Mouse (Mus musculus): Measurements from ENCODE around the gene Mical2. TPM values are rescaled to one million over a fixed set of nuclear protein-coding genes. Genes with fewer than 3 reads are reported as not detected.

Mical2 gene
- total and polyA plus RNA-seq, 3 experiments = not detected

GRCm38 (mm10) chr7:112267266-112267665, 41.6 kb downstream of the Mical2 start:
- Histone ChIP-seq H3K36me3 (replicated peaks in 1 of 2; ENCODE audit: control insufficient read depth in 1 of 2, insufficient read depth in 1 of 2, low read length in 1 of 2) (no peaks in the 10 kb centered on the region), H3K4me2 (ENCODE audit: insufficient read depth, low read depth, poor library complexity, severe bottlenecking) (no peak overlapping the region), H3K9me3 (replicated peaks; ENCODE audit: low read length) (no peaks in the 10 kb centered on the region), H3K4me1 (ENCODE audit: control insufficient read depth in 1 of 2, insufficient read depth in 2 of 2) (no peaks in the 10 kb centered on the region), H3K4me3 (replicated peaks in 1 of 3; ENCODE audit: low read depth in 2 of 3, low read length in 2 of 3, poor library complexity in 1 of 3) (no peak overlapping the region), H3K79me2 (replicated peaks; ENCODE audit: control insufficient read depth, extremely low read depth, insufficient read depth, poor library complexity, severe bottlenecking) (no peaks in the 10 kb centered on the region), H3K27ac (ENCODE audit: insufficient read depth, low read depth) (no peak overlapping the region), H3K9ac (ENCODE audit: insufficient read depth, low read depth) (no peak overlapping the region), H3K27me3 (replicated peaks) (peaks cover 96% of the 10 kb centered on the region)
- TF ChIP-seq KAT2A (IDR thresholded peaks at IDR 0.05; ENCODE audit: insufficient replicate concordance, low read length) (no peak), CHD1 (IDR thresholded peaks at IDR 0.05; ENCODE audit: low read depth, low read length) (no peak), RCOR1 (conservative IDR thresholded peaks at IDR 0.05; ENCODE audit: low read depth, low read length) (no peak), E2F4 (IDR thresholded peaks at IDR 0.05; ENCODE audit: insufficient replicate concordance, low read depth, low read length) (no peak), BHLHE40 (IDR thresholded peaks at IDR 0.05; ENCODE audit: low read depth, low read length) (no peak), POLR2AphosphoS2 (IDR thresholded peaks at IDR 0.05; ENCODE audit: low read depth, low read length) (no peak), MAFK (IDR thresholded peaks at IDR 0.05; ENCODE audit: insufficient replicate concordance, low read length) (no peak), EP300 (IDR thresholded peaks at IDR 0.05; ENCODE audit: low read length) (no peak), MYC (IDR thresholded peaks at IDR 0.05; ENCODE audit: low read depth, low read length) (no peak), JUN (IDR thresholded peaks at IDR 0.05; ENCODE audit: insufficient read depth, low read depth, low read length) (no peak), ZC3H11A (IDR thresholded peaks at IDR 0.05; ENCODE audit: low read depth, low read length) (no peak), POLR2A (IDR thresholded peaks at IDR 0.05; ENCODE audit: low read depth, low read length) (no peak), ZNF384 (IDR thresholded peaks at IDR 0.05; ENCODE audit: low read depth, low read length) (no peak), ZMIZ1 (IDR thresholded peaks at IDR 0.05; ENCODE audit: low read depth, low read length) (no peak), TBP (conservative IDR thresholded peaks at IDR 0.05; ENCODE audit: low read depth, low read length) (no peak), CTCF (conservative IDR thresholded peaks at IDR 0.05 in 1 of 2, IDR thresholded peaks at IDR 0.05 in 1 of 2; ENCODE audit: low read depth in 2 of 2, low read length in 2 of 2) (no peak)
- dilution Hi-C loops (cut with MboI; ENCODE audit: extremely low pct_ligation_motif_present, extremely low pct_unique_long_range_greater_than_20kb, low sequenced_read_pairs) (no loop called here), in situ Hi-C loops (cut with MboI; ENCODE audit: low pct_ligation_motif_present, low pct_unique_long_range_greater_than_20kb, low sequenced_read_pairs) (no loop called here)
- DNase-seq (ENCODE audit: extremely low read depth) = no peak

- DNase-seq (ENCODE audit: extremely low read depth) = no peak
- peaks cover 96% of the 10 kb centered on the region for H3K27me3 ChIP-seq (replicated peaks)
- H3K4me2 ChIP-seq (ENCODE audit: insufficient read depth, low read depth, poor library complexity, severe bottlenecking) = no peak overlapping the region
- dilution Hi-C loops (cut with MboI; ENCODE audit: extremely low pct_ligation_motif_present, extremely low pct_unique_long_range_greater_than_20kb, low sequenced_read_pairs) (no loop called here), in situ Hi-C loops (cut with MboI; ENCODE audit: low pct_ligation_motif_present, low pct_unique_long_range_greater_than_20kb, low sequenced_read_pairs) (no loop called here)
- H3K36me3 ChIP-seq (replicated peaks in 1 of 2; ENCODE audit: control insufficient read depth in 1 of 2, insufficient read depth in 1 of 2, low read length in 1 of 2) = no peaks in the 10 kb centered on the region
- H3K4me1 ChIP-seq (ENCODE audit: control insufficient read depth in 1 of 2, insufficient read depth in 2 of 2) = no peaks in the 10 kb centered on the region
- no peak overlapping the region for H3K9ac ChIP-seq (ENCODE audit: insufficient read depth, low read depth)
- TF ChIP-seq GABPA (IDR thresholded peaks at IDR 0.05; ENCODE audit: insufficient replicate concordance, low read depth, low read length) (no peak), TCF12 (IDR thresholded peaks at IDR 0.05; ENCODE audit: low read depth, low read length) (no peak), MEF2A (IDR thresholded peaks at IDR 0.05; ENCODE audit: borderline replicate concordance, low read depth, low read length) (no peak), SMC3 (IDR thresholded peaks at IDR 0.05; ENCODE audit: low read depth, low read length) (no peak), RAD21 (IDR thresholded peaks at IDR 0.05; ENCODE audit: low read depth, low read length) (no peak), BHLHE40 (IDR thresholded peaks at IDR 0.05; ENCODE audit: low read depth, low read length) (no peak), POLR2AphosphoS2 (IDR thresholded peaks at IDR 0.05; ENCODE audit: low read depth, low read length) (no peak), MAFK (IDR thresholded peaks at IDR 0.05; ENCODE audit: insufficient replicate concordance, low read length) (no peak), PAX5 (IDR thresholded peaks at IDR 0.05; ENCODE audit: low read length) (no peak)
- no peaks in the 10 kb centered on the region for H3K9me3 ChIP-seq (replicated peaks; ENCODE audit: low read length)
- H3K4me3 ChIP-seq (replicated peaks in 1 of 3; ENCODE audit: low read depth in 2 of 3, low read length in 2 of 3, poor library complexity in 1 of 3) = no peak overlapping the region
- H3K79me2 ChIP-seq (replicated peaks; ENCODE audit: control insufficient read depth, extremely low read depth, insufficient read depth, poor library complexity, severe bottlenecking) = no peaks in the 10 kb centered on the region
- H3K27ac ChIP-seq (ENCODE audit: insufficient read depth, low read depth) = no peak overlapping the region
Observed at GRCm38 (mm10) chr7:112268761-112269425, 43.2 kb downstream of the Mical2 start.

All from CH12.LX (cell line).